ENCODE assay signal across 20 mouse cellular contexts in genomic region chr7:112405578-112405977, GRCm38 (mm10). TPM values are rescaled to one million over a fixed set of nuclear protein-coding genes. Genes with fewer than 3 reads are reported as not detected.
DNase-seq lines count a peak whose midpoint lies in the region; ATAC-seq lines count a peak whose summit lies in the region.
"Had no signal": no experiment of that assay in that cellular context is flagged by ENCODE, and none has a peak within 500 bp of the region (broad histone marks: within the 10 kb centered on the region; RNA-seq: fewer than 3 reads in every experiment).

No protein-coding gene starts in this region.

- WGBS in forebrain, embryonic 13.5 days: 78% methylated on average over 8 of the region's 8 CpGs
- 89% methylated on average over 8 of the region's 8 CpGs for WGBS in forebrain, embryonic 11.5 days
- WGBS in heart, embryonic 14.5 days: 63% methylated on average over 8 of the region's 8 CpGs

- H3K36me3 ChIP-seq in forebrain, embryonic 13.5 days (ENCODE audit: poor library complexity, severe bottlenecking): no peaks in the 10 kb centered on the region
- H3K36me3 ChIP-seq in forebrain, embryonic 11.5 days (ENCODE audit: control insufficient read depth, insufficient read depth, low read length): no peaks in the 10 kb centered on the region
- no peaks in the 10 kb centered on the region for H3K36me3 ChIP-seq in heart, embryonic 14.5 days (ENCODE audit: control insufficient read depth, insufficient read depth, low read length)
- H3K36me3 ChIP-seq: embryonic facial prominence, embryonic 12.5 days; heart, embryonic 15.5 days; hindbrain, embryonic 13.5 days; stomach, embryonic 15.5 days had no signal

- H3K4me3 ChIP-seq in forebrain, embryonic 13.5 days: no peak overlapping the region
- no peak overlapping the region for H3K4me3 ChIP-seq in forebrain, embryonic 11.5 days (ENCODE audit: low read depth, low read length)
- H3K4me3 ChIP-seq in heart, embryonic 14.5 days (ENCODE audit: control insufficient read depth in 1 of 2, insufficient read depth in 1 of 2, low read depth in 1 of 2, low read length in 2 of 2): no peak overlapping the region
- H3K4me3 ChIP-seq: embryonic facial prominence, embryonic 12.5 days; heart, embryonic 15.5 days; hindbrain, embryonic 13.5 days; stomach, embryonic 15.5 days had no signal

- no peak overlapping the region for H3K4me2 ChIP-seq in forebrain, embryonic 13.5 days
- H3K4me2 ChIP-seq in forebrain, embryonic 11.5 days (ENCODE audit: low read depth, low read length, severe bottlenecking): no peak overlapping the region
- no peak overlapping the region for H3K4me2 ChIP-seq in heart, embryonic 14.5 days (ENCODE audit: low read length)
- H3K4me2 ChIP-seq: embryonic facial prominence, embryonic 12.5 days; heart, embryonic 15.5 days; hindbrain, embryonic 13.5 days; stomach, embryonic 15.5 days had no signal

- peaks cover 17% of the 10 kb centered on the region for H3K4me1 ChIP-seq in forebrain, embryonic 13.5 days
- no peaks in the 10 kb centered on the region for H3K4me1 ChIP-seq in forebrain, embryonic 11.5 days (replicated peaks; ENCODE audit: control insufficient read depth, insufficient read depth, low read length)
- H3K4me1 ChIP-seq in heart, embryonic 14.5 days (ENCODE audit: control insufficient read depth in 2 of 2, insufficient read depth in 2 of 2, low read length in 2 of 2): peaks cover 13 to 25% of the 10 kb centered on the region in 2 experiments
- H3K4me1 ChIP-seq: stomach, embryonic 15.5 days had no signal

- H3K27ac ChIP-seq in forebrain, embryonic 13.5 days: 0 out of 2 replicates have a peak overlapping the region, but pooled peaks have one; percentile 8
- no peak overlapping the region for H3K27ac ChIP-seq in forebrain, embryonic 11.5 days (ENCODE audit: low read depth, low read length)
- no peak overlapping the region for H3K27ac ChIP-seq in heart, embryonic 14.5 days (replicated peaks in 1 of 2; ENCODE audit: control insufficient read depth in 1 of 2, insufficient read depth in 1 of 2, low read depth in 2 of 2, low read length in 2 of 2)
- H3K27ac ChIP-seq: embryonic facial prominence, embryonic 12.5 days; heart, embryonic 15.5 days; hindbrain, embryonic 13.5 days; macrophage; stomach, embryonic 15.5 days had no signal

- DNase-seq in forebrain, embryonic 11.5 days (ENCODE audit: low spot score): no peak
- DNase-seq in heart, adult 9 months (ENCODE audit: low spot score in 2 of 2): no peak
- peak; percentile 60 to 62 for DNase-seq in right cerebral cortex, postnatal 10 days (ENCODE audit: low spot score in 2 of 2)
- no peak for DNase-seq in right cerebral cortex, postnatal 14 days
- DNase-seq in layer of hippocampus, postnatal 14 days (ENCODE audit: low spot score in 2 of 2): peak; percentile 40 to 52
- DNase-seq in urinary bladder, postnatal 4 days (ENCODE audit: low spot score in 2 of 2): no peak
- DNase-seq: adrenal gland, postnatal 36 days; cerebellum, adult 18-20 months; gastrocnemius, postnatal 10 days; heart, postnatal 36 days; kidney, adult 18-20 months; thymus, postnatal 25 days had no signal

- H3K27me3 ChIP-seq in forebrain, embryonic 13.5 days: peaks cover 7% of the 10 kb centered on the region; the same call in 1 of the 2 replicates
- H3K27me3 ChIP-seq in forebrain, embryonic 11.5 days (ENCODE audit: control insufficient read depth, insufficient read depth, low read length): no peaks in the 10 kb centered on the region
- H3K27me3 ChIP-seq in heart, embryonic 14.5 days (ENCODE audit: control insufficient read depth, insufficient read depth, low read length): no peaks in the 10 kb centered on the region
- H3K27me3 ChIP-seq: embryonic facial prominence, embryonic 12.5 days; heart, embryonic 15.5 days; stomach, embryonic 15.5 days had no signal

- H3K9me3 ChIP-seq in forebrain, embryonic 13.5 days (replicated peaks): no peaks in the 10 kb centered on the region
- no peaks in the 10 kb centered on the region for H3K9me3 ChIP-seq in forebrain, embryonic 11.5 days (ENCODE audit: control insufficient read depth, low read length)
- H3K9me3 ChIP-seq in heart, embryonic 14.5 days (ENCODE audit: control insufficient read depth, low read length): no peaks in the 10 kb centered on the region
- H3K9me3 ChIP-seq: embryonic facial prominence, embryonic 12.5 days; heart, embryonic 15.5 days; hindbrain, embryonic 13.5 days; stomach, embryonic 15.5 days had no signal

- H3K9ac ChIP-seq in forebrain, embryonic 13.5 days: no peak overlapping the region
- no peak overlapping the region for H3K9ac ChIP-seq in forebrain, embryonic 11.5 days (ENCODE audit: low read length)
- 0 out of 2 replicates have a peak overlapping the region, but pooled peaks have one; percentile 9 for H3K9ac ChIP-seq in heart, embryonic 14.5 days (ENCODE audit: low read length)
- H3K9ac ChIP-seq: embryonic facial prominence, embryonic 12.5 days; heart, embryonic 15.5 days; hindbrain, embryonic 13.5 days; stomach, embryonic 15.5 days had no signal

- no peak for ATAC-seq in forebrain, embryonic 13.5 days
- ATAC-seq in forebrain, embryonic 11.5 days (replicated peaks; ENCODE audit: low FRiP score): no peak
- no peak for ATAC-seq in heart, embryonic 14.5 days (ENCODE audit: insufficient number of reproducible peaks, insufficient read depth, low FRiP score, low read depth)
- ATAC-seq: midbrain, embryonic 16.5 days had no signal

RNA-seq across cellular contexts. Expression of gene Parva, which starts 21.7 kb away (rescaled TPM):
- polyA plus RNA-seq in forebrain, embryonic 13.5 days (2015; fragmentation: Nextera tagmentation; extraction: Ambion mirVana): 27.6 and 31.9 TPM in 2 replicates
- polyA plus RNA-seq in forebrain, embryonic 11.5 days (2014; fragmentation: Nextera tagmentation; extraction: Ambion mirVana): 63.6 and 64.5 TPM in 2 replicates
- polyA plus RNA-seq in heart, embryonic 14.5 days (2014; fragmentation: Nextera tagmentation; extraction: Ambion mirVana): 78.5 and 79.1 TPM in 2 replicates
- 10 to 100 TPM; 60.7 to 63.9 TPM for total RNA-seq in layer of hippocampus, postnatal 14 days (2021)

Comparison
In these comparisons a context has a peak if more than half of its experiments do, and no peak if none do; other contexts are left out.
1. DNase-seq: peak in right cerebral cortex, postnatal 10 days (2 of 2) and layer of hippocampus, postnatal 14 days (2 of 2); none in forebrain, embryonic 11.5 days (single experiment), heart, adult 9 months (0 of 2), right cerebral cortex, postnatal 14 days (single experiment) and urinary bladder, postnatal 4 days (0 of 2).